Mouse (Mus musculus): ENCODE measurements around the gene Anks3.

DNA sequence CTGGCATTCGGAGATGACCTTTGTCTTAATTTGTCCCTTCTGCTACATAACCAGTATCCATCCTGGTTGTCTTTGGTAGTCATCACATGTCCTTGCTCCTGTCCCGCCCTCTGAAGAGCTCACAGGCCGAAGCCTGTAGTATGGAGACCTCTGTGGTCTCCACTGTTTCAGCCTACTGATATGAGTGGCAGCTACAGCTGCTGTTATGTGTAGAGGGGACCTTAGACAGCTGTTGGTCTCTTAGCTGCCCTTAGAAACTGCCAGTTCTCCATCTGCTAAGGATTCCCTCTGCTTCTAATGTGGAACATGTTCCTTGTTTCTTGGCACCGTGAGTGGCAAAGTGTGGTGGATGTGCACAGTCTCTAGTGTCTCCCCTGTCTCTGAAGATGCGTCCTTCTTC, 40.0 kb downstream of the Anks3 start:
- no peak for TF ChIP-seq CTCF (IDR thresholded peaks at IDR 0.05; ENCODE audit: low read depth)
- no peak for TF ChIP-seq EP300 (IDR thresholded peaks at IDR 0.05; ENCODE audit: low read depth)
